Mouse (Mus musculus) hindbrain, embryonic 15.5 days (tissue): Measurements from ENCODE around the gene Spast. TPM values are rescaled to one million over a fixed set of nuclear protein-coding genes. Genes with fewer than 3 reads are reported as not detected.
"Not testable (repeated sequence)": the region's sequence is repeated elsewhere in the genome, so short reads cannot be mapped to it uniquely, and the experiment has no call there.

ENCODE experiments used
- ATAC-seq: fragments of 200-750 bp; cut with Nextera tagmentation; 2 replicates; pipeline ENCODE4 v1.8.0; 2017; ENCODE audit warnings: low read depth, moderate number of reproducible peaks, moderate TSS enrichment; ENCODE audit not compliant: low FRiP score
- H3K27ac ChIP-seq: fragments of 300-500 bp; sonication (generic); replicated peaks from 2 replicates; pipeline ENCODE4 v1.5.1; 2015; ENCODE audit warnings: mild to moderate bottlenecking, inconsistent platforms
- H3K27me3 ChIP-seq: fragments of 300-500 bp; sonication (generic); 2 replicates; pipeline ENCODE4 v1.6.1; 2015; ENCODE audit warnings: control low read depth, inconsistent platforms
- H3K36me3 ChIP-seq: fragments of 300-500 bp; sonication (generic); 2 replicates; pipeline ENCODE4 v1.6.1; 2015; ENCODE audit warnings: control low read depth, inconsistent platforms
- H3K4me1 ChIP-seq: fragments of 300-500 bp; sonication (generic); replicated peaks from 2 replicates; pipeline ENCODE4 v1.6.1; 2015; ENCODE audit warnings: control low read depth, inconsistent platforms
- H3K4me2 ChIP-seq: fragments of 300-500 bp; sonication (generic); 2 replicates; pipeline ENCODE4 v1.6.1; 2015; ENCODE audit warnings: moderate library complexity, mild to moderate bottlenecking, inconsistent platforms
- H3K4me3 ChIP-seq: fragments of 300-500 bp; sonication (generic); 2 replicates; pipeline ENCODE4 v1.5.1; 2015; ENCODE audit warnings: mild to moderate bottlenecking, inconsistent platforms
- H3K9ac ChIP-seq: fragments of 300-500 bp; sonication (generic); 2 replicates; pipeline ENCODE4 v1.6.1; 2015; ENCODE audit warnings: inconsistent platforms
- H3K9me3 ChIP-seq: fragments of 300-500 bp; sonication (generic); 2 replicates; pipeline ENCODE4 v1.6.1; 2016; ENCODE audit warnings: control low read depth, inconsistent platforms
- WGBS: fragments of 180-500 bp; shearing (Covaris S2); methylation state at CpG from one replicate; pipeline ENCODE4 v1.1.7; 2015; 5-methylcytosine and 5-hydroxymethylcytosine counted together
- polyA plus RNA-seq: library from polyadenylated mRNA; unstranded; fragments of >200 nt; fragmentation: Nextera tagmentation; extraction: Ambion mirVana; gene quantifications from 2 replicates; pipeline ENCODE4 v1.2.1, GENCODE M21; 2015

Gene Spast
- polyA plus RNA-seq, 1 experiment from 2014 or later = 34.2 TPM

DNA sequence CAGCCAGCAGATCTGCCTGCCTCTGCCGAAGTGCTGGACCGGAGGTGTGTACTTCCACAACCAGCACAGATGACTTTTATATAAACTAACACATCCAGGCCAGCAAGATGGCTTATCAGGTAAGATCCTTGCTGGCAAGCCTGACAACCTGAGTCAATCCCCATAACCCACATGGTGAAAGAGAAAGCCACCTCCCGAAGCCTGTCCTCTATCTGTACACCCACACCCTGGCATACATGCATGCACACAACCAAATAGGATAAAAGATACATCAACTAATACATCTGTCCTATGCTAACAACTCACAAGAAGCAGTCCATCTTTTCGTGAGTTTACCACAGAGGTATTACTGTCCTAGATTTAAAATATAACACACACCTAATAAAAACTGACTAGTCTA lies 34.7 kb upstream of the Spast start:
- H3K27ac ChIP-seq = no peak overlapping the region
- no peak for ATAC-seq
- H3K9me3 ChIP-seq = no peaks in the 10 kb centered on the region
- H3K4me1 ChIP-seq = no peaks in the 10 kb centered on the region
- no peak overlapping the region for H3K4me2 ChIP-seq
- no peak overlapping the region for H3K4me3 ChIP-seq
- peaks cover 29% of the 10 kb centered on the region for H3K36me3 ChIP-seq
- no peaks in the 10 kb centered on the region for H3K27me3 ChIP-seq
- WGBS = 96% methylated on average over 4 of the region's 4 CpGs
- no peak overlapping the region for H3K9ac ChIP-seq

DNA sequence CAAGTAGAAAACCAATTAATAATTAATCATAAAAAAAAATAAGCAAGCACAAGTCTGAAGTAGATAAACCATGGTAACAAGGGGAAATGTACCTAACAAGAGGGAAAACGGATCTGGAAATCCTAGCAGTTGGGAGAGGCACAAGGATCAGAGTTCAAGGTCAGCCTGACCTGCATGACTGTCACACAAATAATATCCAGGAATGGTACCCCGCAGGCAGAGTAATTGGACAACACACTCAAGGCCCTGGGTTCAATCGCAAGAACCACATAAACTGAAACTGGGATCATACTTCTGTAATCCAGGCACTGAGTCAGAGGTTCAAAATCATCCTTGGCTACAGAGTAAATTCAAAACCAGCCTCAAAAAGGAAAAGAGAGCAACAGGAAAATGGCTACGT lies 33.2 kb upstream of the Spast start:
- no peak for ATAC-seq
- H3K4me2 ChIP-seq = no peak overlapping the region
- H3K27me3 ChIP-seq = no peaks in the 10 kb centered on the region
- no peak overlapping the region for H3K27ac ChIP-seq
- peaks cover 28% of the 10 kb centered on the region for H3K36me3 ChIP-seq
- H3K4me3 ChIP-seq = no peak overlapping the region
- no peak overlapping the region for H3K9ac ChIP-seq
- H3K4me1 ChIP-seq = no peaks in the 10 kb centered on the region
- WGBS = 97% methylated on average over 4 of the region's 4 CpGs
- H3K9me3 ChIP-seq = no peaks in the 10 kb centered on the region

DNA sequence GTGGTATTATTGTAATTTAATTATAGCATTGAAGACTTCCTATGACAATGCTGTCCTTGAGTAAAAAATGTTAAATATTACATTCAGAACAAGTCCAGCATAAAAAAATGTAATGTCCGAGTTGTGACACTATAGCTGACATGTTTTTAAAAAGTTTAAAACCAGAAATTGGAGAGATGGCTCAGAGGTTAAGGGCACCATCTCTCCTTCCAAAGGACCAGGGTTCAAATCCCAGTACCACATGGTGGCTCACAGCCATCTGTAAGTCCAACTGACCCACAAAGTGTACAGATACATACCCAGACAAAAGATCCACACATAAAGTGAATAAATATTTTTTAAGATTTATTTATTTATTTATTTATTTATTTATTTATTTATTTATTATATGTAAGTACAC lies 32.8 kb upstream of the Spast start:
- H3K36me3 ChIP-seq = peaks cover 27% of the 10 kb centered on the region
- no peaks in the 10 kb centered on the region for H3K27me3 ChIP-seq
- 95% methylated on average over 1 of the region's 1 CpGs for WGBS
- no peak overlapping the region for H3K9ac ChIP-seq
- ATAC-seq = no peak
- no peaks in the 10 kb centered on the region for H3K4me1 ChIP-seq
- H3K9me3 ChIP-seq = no peaks in the 10 kb centered on the region
- no peak overlapping the region for H3K4me3 ChIP-seq
- no peak overlapping the region for H3K4me2 ChIP-seq
- H3K27ac ChIP-seq = no peak overlapping the region

DNA sequence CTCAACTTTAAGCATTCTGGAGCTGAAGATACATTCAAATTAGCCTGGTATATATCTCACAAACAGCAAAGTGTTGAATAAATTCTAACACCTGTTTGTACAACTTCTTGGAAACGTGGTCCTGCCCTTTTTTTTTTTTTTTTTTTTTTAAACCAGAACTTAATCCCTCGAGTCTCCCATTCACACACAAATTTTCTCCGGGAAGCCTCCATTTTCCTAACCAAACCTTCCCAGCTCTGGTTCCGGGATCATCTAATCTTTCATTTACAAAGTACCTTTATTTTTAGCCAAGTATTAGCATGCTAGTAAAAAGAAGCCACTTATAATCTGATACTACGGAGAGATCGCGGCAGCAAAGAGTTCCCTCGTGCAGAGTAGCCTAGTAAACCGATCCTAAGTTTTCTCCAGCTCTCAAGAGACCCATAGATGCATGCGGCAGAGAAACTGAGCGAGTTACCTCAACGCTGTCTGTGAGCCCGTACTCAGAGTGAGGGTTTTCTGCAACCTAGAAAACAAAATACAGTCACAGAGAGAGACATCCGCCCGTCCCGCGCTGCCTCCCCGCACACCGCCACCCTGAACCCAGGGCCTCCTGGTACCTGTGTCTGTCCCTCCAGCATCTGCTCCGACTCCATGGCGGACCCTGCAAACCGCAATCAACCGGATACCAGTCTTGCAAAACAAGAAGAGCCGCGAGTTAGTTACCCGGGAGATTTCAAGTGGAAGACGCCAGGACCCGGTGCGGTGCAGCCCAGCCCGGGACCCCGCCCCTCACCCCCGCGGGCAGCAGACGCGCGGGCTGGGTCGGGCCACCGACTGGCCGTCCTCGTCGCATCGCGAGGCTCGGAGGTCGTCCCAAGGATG lies 23.1 kb upstream of the Spast start:
- H3K4me1 ChIP-seq = peaks cover 20% of the 10 kb centered on the region
- H3K36me3 ChIP-seq = peaks cover 3% of the 10 kb centered on the region; the same call in 1 of the 2 replicates
- H3K4me3 ChIP-seq = peak overlapping the region; percentile 86
- H3K9ac ChIP-seq = peak overlapping the region; percentile 74
- H3K27ac ChIP-seq = peak overlapping the region; percentile 89
- ATAC-seq = peak; percentile 90
- no peaks in the 10 kb centered on the region for H3K9me3 ChIP-seq
- WGBS = under 1% methylated on average over 44 of the region's 45 CpGs
- H3K27me3 ChIP-seq = no peaks in the 10 kb centered on the region
- peak overlapping the region; percentile 90 for H3K4me2 ChIP-seq

DNA sequence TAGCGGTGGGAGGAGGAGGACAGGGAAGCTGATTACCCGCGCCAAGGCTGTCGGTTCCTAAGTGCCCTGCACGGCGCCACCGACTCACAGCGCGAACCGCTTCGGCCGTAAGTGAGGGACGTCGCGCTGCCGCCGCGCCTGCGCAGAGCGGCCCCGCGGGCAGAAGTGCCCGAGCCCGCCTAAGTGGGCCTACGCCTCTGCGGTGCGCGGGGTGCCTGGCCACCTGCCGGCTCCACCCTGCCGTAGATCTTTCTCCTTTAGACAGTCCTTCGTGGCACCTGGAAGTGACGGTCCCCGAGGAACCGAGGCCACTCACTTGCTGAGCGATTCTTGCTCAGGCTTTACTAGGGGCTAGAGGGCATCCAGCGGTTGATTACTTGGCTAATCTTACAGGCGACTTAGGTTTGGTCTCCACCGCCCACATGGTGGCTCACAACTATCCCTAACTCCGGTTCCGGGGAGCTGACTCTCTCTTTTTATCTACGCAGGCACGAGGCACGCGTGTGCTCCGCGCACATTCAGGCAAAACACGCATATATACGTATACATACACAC lies 22.4 kb upstream of the Spast start:
- Histone ChIP-seq H3K9me3 (no peaks in the 10 kb centered on the region), H3K4me1 (peaks cover 20% of the 10 kb centered on the region), H3K9ac (peak overlapping the region; percentile 74), H3K27ac (peak overlapping the region; percentile 89), H3K4me3 (peak overlapping the region; percentile 86), H3K36me3 (peaks cover 1% of the 10 kb centered on the region; the same call in 1 of the 2 replicates), H3K4me2 (peak overlapping the region; percentile 90), H3K27me3 (no peaks in the 10 kb centered on the region)
- peak; percentile 96 for ATAC-seq
- under 1% methylated on average over 33 of the region's 48 CpGs for WGBS

DNA sequence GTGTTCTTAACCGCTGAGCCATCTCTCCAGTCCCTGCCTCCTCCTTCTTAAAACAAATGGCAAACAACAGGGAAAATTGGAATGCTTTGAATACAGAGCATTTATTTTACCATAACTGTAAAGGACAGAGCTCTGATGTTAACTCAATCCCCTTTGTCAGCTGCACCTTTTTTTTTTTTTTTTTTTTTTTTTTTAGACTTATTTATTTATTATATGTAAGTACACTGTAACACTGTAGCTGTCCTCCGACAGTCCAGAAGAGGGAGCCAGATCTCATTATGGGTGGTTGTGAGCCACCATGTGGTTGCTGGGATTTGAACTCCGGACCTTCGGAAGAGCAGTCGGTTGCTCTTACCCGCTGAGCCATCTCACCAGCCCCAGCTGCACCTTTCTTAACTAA lies 20.1 kb upstream of the Spast start:
- no peaks in the 10 kb centered on the region for H3K27me3 ChIP-seq
- 91% methylated on average over 6 of the region's 6 CpGs for WGBS
- H3K9ac ChIP-seq = no peak overlapping the region
- no peaks in the 10 kb centered on the region for H3K9me3 ChIP-seq
- peaks cover 20% of the 10 kb centered on the region for H3K4me1 ChIP-seq
- no peak for ATAC-seq
- H3K36me3 ChIP-seq = no peaks in the 10 kb centered on the region
- no peak overlapping the region for H3K4me2 ChIP-seq
- no peak overlapping the region for H3K4me3 ChIP-seq
- H3K27ac ChIP-seq = no peak overlapping the region

DNA sequence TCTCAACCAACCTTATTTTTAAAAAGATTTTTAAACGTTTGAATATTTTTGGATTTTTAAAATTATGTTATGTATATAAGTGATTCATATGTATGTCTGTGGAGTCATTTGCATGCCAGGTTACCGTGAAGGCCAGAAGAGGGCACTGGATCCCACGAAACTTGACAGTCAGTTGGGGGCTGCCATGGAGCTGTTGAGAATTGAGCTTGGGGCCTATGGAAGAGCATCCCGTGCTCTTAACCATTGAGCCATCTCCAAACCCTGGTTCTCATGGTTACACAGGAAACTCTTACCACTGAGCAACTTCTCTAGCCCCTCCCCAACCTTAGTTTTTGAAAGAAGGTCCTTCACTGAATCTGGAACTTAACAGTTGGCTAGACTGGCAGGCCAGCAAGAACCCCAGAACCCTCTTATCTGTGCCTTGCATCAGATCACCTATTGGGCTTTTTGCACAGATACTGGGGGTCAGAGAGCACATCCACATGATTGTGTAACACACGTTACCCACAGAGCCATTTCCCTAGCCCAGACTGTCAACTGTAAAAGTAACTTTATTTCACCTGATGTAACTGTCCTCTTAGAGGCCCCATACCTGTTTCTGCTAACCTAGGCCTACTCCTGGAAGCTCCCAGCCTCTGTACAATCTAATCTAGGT lies 16.3 kb upstream of the Spast start:
- no peak overlapping the region for H3K4me3 ChIP-seq
- H3K4me1 ChIP-seq = no peaks in the 10 kb centered on the region
- no peak overlapping the region for H3K27ac ChIP-seq
- ATAC-seq = no peak
- no peak overlapping the region for H3K4me2 ChIP-seq
- H3K9ac ChIP-seq = no peak overlapping the region
- no peaks in the 10 kb centered on the region for H3K9me3 ChIP-seq
- H3K36me3 ChIP-seq = no peaks in the 10 kb centered on the region
- WGBS = 54% methylated on average over 5 of the region's 5 CpGs
- H3K27me3 ChIP-seq = no peaks in the 10 kb centered on the region

DNA sequence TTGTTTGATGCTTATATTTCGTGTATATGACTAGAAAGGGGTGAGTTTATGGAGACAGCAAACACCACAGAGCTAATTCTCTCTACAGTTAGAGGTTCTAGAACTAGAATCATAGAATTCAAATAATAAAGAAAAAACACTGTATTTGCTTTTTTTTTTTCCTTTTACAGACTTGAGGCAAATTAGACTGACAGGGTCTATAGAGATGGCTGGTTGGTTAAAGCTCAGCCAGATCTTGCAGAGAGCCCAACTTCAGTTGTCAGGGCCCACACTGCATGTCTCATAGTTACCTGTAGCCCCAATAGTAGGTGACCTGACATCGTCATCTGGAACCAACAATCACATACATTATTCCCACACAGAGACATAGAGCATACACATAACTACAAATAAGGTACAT lies 14.9 kb upstream of the Spast start, which contains the start of gene Dpy30:
Gene Dpy30 (minus strand): TSS at position 101 of the 400 bp plus-strand sequence.
- 80% methylated on average over 2 of the region's 2 CpGs for WGBS
- ATAC-seq = no peak
- no peak within 1 kb of the TSS for H3K4me3 ChIP-seq

DNA sequence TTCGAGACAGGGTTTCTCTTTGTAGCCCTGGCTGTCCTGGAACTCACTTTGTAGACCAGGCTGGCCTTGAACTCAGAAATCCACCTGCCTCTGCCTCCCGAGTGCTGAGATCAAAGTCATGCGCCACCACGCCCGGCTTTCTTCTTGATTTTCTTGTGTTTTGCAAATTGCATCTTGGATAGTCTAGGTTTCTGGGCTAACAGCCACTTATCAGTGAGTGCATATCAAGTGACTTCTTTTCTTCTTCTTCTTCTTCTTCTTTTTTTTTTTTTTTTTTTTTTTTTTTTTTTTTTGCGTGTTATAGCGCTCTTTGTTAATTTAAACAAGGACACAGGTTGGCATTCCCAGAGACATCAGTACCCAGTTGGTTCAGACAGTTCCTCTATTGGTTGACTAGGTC lies 11.6 kb upstream of the Spast start:
- H3K4me3 ChIP-seq, H3K36me3 ChIP-seq, H3K27ac ChIP-seq, H3K9ac ChIP-seq, H3K4me2 ChIP-seq, H3K4me1 ChIP-seq, ATAC-seq, H3K9me3 ChIP-seq, H3K27me3 ChIP-seq: not testable (repeated sequence)
- WGBS = 82% methylated on average over 7 of the region's 7 CpGs

More for the DNA sequence above, 14.9 kb upstream of the Spast start, which contains the start of gene Dpy30:
- H3K9me3 ChIP-seq = no peaks in the 10 kb centered on the region
- H3K27ac ChIP-seq = no peak within 1 kb of the TSS
- no peaks in the 10 kb centered on the region for H3K4me1 ChIP-seq
- H3K4me2 ChIP-seq = no peak within 1 kb of the TSS
- no peaks in the 10 kb centered on the region for H3K36me3 ChIP-seq
- H3K27me3 ChIP-seq = no peaks in the 10 kb centered on the region
- no peak within 1 kb of the TSS for H3K9ac ChIP-seq

DNA sequence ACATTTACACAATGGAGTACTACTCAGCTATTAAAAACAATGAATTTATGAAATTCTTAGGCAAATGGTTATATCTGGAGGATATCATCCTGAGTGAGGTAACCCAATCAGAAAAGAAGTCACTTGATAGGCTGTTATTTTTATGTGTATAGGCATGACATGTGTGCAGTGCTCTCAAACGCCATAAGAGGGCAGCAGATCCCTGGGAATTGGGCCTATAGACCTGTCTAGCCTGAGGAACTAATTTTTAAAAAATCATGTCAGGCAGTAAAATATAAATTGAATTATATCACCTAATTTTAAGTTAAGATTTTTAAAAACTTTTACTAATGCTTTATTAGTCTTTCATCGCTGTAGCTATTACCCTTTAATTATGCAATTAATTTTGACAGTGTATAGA lies 10.6 kb upstream of the Spast start:
- ATAC-seq, H3K27ac ChIP-seq, H3K36me3 ChIP-seq, H3K4me2 ChIP-seq, H3K4me3 ChIP-seq, H3K9me3 ChIP-seq, H3K27me3 ChIP-seq, H3K4me1 ChIP-seq, H3K9ac ChIP-seq: not testable (repeated sequence)
- 46% methylated on average over 2 of the region's 2 CpGs for WGBS

DNA sequence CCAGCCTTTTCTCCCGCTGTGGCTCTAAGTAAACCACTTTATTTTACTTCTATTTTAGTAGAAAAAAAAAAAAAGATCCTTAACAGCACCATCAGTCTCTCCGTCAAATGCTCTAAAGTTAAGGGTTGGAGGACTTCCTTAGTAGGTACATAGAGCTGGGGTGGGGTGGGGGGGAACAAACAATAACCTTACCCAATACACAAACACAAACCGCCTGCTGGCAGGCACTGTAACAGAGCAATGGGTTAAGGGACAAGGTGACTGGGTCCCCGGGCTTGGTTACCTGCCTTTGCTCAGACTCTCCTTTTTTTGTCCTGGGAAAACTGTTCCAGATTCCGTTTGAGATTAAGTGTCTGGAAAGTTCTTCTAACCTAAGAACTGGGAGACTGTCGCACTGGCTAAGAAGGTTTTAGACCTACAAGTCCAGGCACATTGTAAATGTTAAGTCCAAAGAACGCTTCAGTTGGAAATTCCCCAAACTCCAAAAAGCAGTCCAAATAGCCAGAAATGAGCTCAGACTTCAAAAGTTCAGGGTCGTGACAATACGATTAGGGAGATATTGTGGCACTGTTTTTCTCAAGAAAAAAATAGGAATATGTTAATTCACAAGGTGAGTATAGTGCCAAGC lies 7.6 kb upstream of the Spast start:
- no peak overlapping the region for H3K4me2 ChIP-seq
- no peaks in the 10 kb centered on the region for H3K27me3 ChIP-seq
- ATAC-seq = no peak
- H3K9me3 ChIP-seq = no peaks in the 10 kb centered on the region
- no peak overlapping the region for H3K27ac ChIP-seq
- no peaks in the 10 kb centered on the region for H3K4me1 ChIP-seq
- H3K9ac ChIP-seq = no peak overlapping the region
- no peaks in the 10 kb centered on the region for H3K36me3 ChIP-seq
- 83% methylated on average over 9 of the region's 9 CpGs for WGBS
- H3K4me3 ChIP-seq = no peak overlapping the region
